Mouse (Mus musculus): ENCODE measurements around the gene Ipo7.

DNA sequence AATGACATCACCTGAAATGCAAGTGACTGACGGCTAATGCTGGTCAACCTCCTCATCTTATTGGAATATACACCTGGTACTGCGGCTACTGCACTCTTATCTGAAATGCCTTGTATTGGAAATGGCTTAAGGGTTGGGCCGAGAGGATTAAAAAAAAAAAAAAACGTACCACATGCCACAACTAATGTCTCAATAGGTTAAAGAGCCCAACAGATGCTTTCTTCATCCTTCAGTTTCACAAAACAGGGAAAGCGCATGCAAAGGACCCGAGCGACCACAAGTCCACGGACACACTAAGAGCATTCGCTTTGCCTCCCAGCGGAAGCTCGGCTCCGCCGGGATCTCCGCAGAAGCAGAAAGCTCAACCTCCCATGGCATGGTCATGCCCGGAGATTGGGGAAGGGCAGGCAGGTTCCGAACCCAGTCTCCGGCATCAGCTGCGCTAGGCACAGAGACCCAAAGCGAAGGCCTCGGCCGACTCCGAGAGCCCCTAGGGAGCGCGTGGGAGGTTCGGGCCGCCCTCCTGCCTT, 42.7 kb downstream of the Ipo7 start:
- no peak for TF ChIP-seq CTCF (IDR thresholded peaks at IDR 0.05; ENCODE audit: low read depth)
- TF ChIP-seq EP300 (IDR thresholded peaks at IDR 0.05; ENCODE audit: low read depth), result no peak

Data from liver, postnatal 0 days (tissue).